29 mouse cellular contexts compared by ENCODE assay signal in genomic region chr7:141351061-141351460, GRCm38 (mm10). TPM values are rescaled to one million over a fixed set of nuclear protein-coding genes. Genes with fewer than 3 reads are reported as not detected.
A peak's percentile ranks its signal among the peaks of the same experiment; 100 is the strongest.
DNase-seq lines count a peak whose midpoint lies in the region; ATAC-seq and TF ChIP-seq lines count a peak whose summit lies in the region.
"Had no signal": no experiment of that assay in that cellular context is flagged by ENCODE, and none has a peak within 500 bp of the region (broad histone marks: within the 10 kb centered on the region; RNA-seq: fewer than 3 reads in every experiment).

No protein-coding gene starts in this region.

- H3K27ac ChIP-seq in intestine, embryonic 14.5 days (ENCODE audit: low read depth): no peak overlapping the region; the same call in 1 of the 2 replicates
- H3K27ac ChIP-seq in small intestine, adult 2 months (ENCODE audit: insufficient read depth, low read depth, low read length): peak overlapping the region; percentile 62
- no peak overlapping the region for H3K27ac ChIP-seq in midbrain, embryonic 16.5 days (ENCODE audit: low read length)
- H3K27ac ChIP-seq in forebrain, embryonic 10.5 days: no peak overlapping the region
- H3K27ac ChIP-seq: embryonic facial prominence, embryonic 10.5 days; embryonic facial prominence, embryonic 15.5 days; heart, embryonic 10.5 days; heart, embryonic 15.5 days; hindbrain, embryonic 13.5 days; kidney, postnatal 0 days; liver, embryonic 15.5 days; midbrain, embryonic 12.5 days; neural tube, embryonic 13.5 days had no signal

- H3K9ac ChIP-seq in intestine, embryonic 14.5 days (ENCODE audit: low read length): no peak overlapping the region
- H3K9ac ChIP-seq in midbrain, embryonic 16.5 days (ENCODE audit: low read depth, low read length): no peak overlapping the region
- H3K9ac ChIP-seq: embryonic facial prominence, embryonic 15.5 days; heart, embryonic 15.5 days; hindbrain, embryonic 13.5 days; liver, embryonic 15.5 days; midbrain, embryonic 12.5 days; neural tube, embryonic 13.5 days had no signal

- H3K27me3 ChIP-seq in intestine, embryonic 14.5 days (replicated peaks; ENCODE audit: control insufficient read depth, insufficient read depth, low read length): no peaks in the 10 kb centered on the region
- no peaks in the 10 kb centered on the region for H3K27me3 ChIP-seq in small intestine, adult 2 months (ENCODE audit: control insufficient read depth, insufficient read depth, low read length)
- no peaks in the 10 kb centered on the region for H3K27me3 ChIP-seq in midbrain, embryonic 16.5 days (ENCODE audit: control insufficient read depth, insufficient read depth, low read depth, low read length)
- H3K27me3 ChIP-seq in forebrain, embryonic 10.5 days (ENCODE audit: poor library complexity, severe bottlenecking): peaks cover 4% of the 10 kb centered on the region; the same call in 1 of the 2 replicates
- H3K27me3 ChIP-seq: embryonic facial prominence, embryonic 15.5 days; hindbrain, embryonic 13.5 days; midbrain, embryonic 12.5 days; neural tube, embryonic 13.5 days had no signal

- ATAC-seq in intestine, embryonic 14.5 days (replicated peaks; ENCODE audit: low FRiP score, low TSS enrichment, low read depth): 0 out of 2 replicates have a peak, but pooled peaks have one; percentile 29
- ATAC-seq in midbrain, embryonic 16.5 days: no peak
- ATAC-seq: forebrain, embryonic 14.5 days had no signal

- no peaks in the 10 kb centered on the region for H3K4me1 ChIP-seq in intestine, embryonic 14.5 days (replicated peaks; ENCODE audit: control insufficient read depth, insufficient read depth, low read length)
- H3K4me1 ChIP-seq in small intestine, adult 2 months (ENCODE audit: control insufficient read depth, insufficient read depth, insufficient read length, low read length): peaks cover 9% of the 10 kb centered on the region
- H3K4me1 ChIP-seq in midbrain, embryonic 16.5 days (ENCODE audit: control insufficient read depth, insufficient read depth, low read length): peaks cover 9% of the 10 kb centered on the region
- peaks cover 10% of the 10 kb centered on the region for H3K4me1 ChIP-seq in forebrain, embryonic 10.5 days
- H3K4me1 ChIP-seq: embryonic facial prominence, embryonic 15.5 days; heart, embryonic 15.5 days had no signal

- DNase-seq in lung, postnatal 36 days: peak; percentile 56
- no peak for DNase-seq in lung, postnatal 4 days
- no peak for DNase-seq in intestine, embryonic 14.5 days (ENCODE audit: low spot score)
- DNase-seq in yolk sac, embryonic 10.5 days (ENCODE audit: low spot score): peak; percentile 76
- DNase-seq in forebrain, embryonic 10.5 days (ENCODE audit: extremely low spot score, low spot score): no peak
- DNase-seq: adrenal gland, postnatal 10 days; B cell, adult 2 months; cerebellum, adult 8-10 months; cerebellum, postnatal 25 days; gastrocnemius, postnatal 25 days; heart, adult 11 months; heart, postnatal 4 days; kidney, adult 8-10 months; kidney, postnatal 4 days; retina, postnatal 1 day; right cerebral cortex, postnatal 25 days; spleen, adult 18-20 months had no signal

- H3K9me3 ChIP-seq in intestine, embryonic 14.5 days (ENCODE audit: control insufficient read depth, low read length): no peaks in the 10 kb centered on the region
- no peaks in the 10 kb centered on the region for H3K9me3 ChIP-seq in midbrain, embryonic 16.5 days (replicated peaks; ENCODE audit: control insufficient read depth, low read length, poor library complexity, severe bottlenecking)
- H3K9me3 ChIP-seq in forebrain, embryonic 10.5 days: no peaks in the 10 kb centered on the region
- H3K9me3 ChIP-seq: embryonic facial prominence, embryonic 10.5 days; embryonic facial prominence, embryonic 15.5 days; heart, embryonic 10.5 days; heart, embryonic 15.5 days; hindbrain, embryonic 13.5 days; liver, embryonic 15.5 days; midbrain, embryonic 12.5 days; neural tube, embryonic 13.5 days had no signal

- no peaks in the 10 kb centered on the region for H3K36me3 ChIP-seq in intestine, embryonic 14.5 days (ENCODE audit: control insufficient read depth, insufficient read depth, low read length)
- peaks cover 34% of the 10 kb centered on the region for H3K36me3 ChIP-seq in small intestine, adult 2 months (ENCODE audit: control insufficient read depth, insufficient read depth, low read length)
- no peaks in the 10 kb centered on the region for H3K36me3 ChIP-seq in midbrain, embryonic 16.5 days (ENCODE audit: control insufficient read depth, insufficient read depth, low read length)
- no peaks in the 10 kb centered on the region for H3K36me3 ChIP-seq in forebrain, embryonic 10.5 days (replicated peaks)
- H3K36me3 ChIP-seq: embryonic facial prominence, embryonic 10.5 days; embryonic facial prominence, embryonic 15.5 days; heart, embryonic 10.5 days; heart, embryonic 15.5 days; hindbrain, embryonic 13.5 days; midbrain, embryonic 12.5 days; neural tube, embryonic 13.5 days had no signal

- no peak for TF ChIP-seq CTCF in small intestine, adult 2 months (IDR thresholded peaks at IDR 0.05; ENCODE audit: extremely low read depth, insufficient read length, insufficient replicate concordance, low read depth, low read length)

- 60% methylated on average over 6 of the region's 6 CpGs for WGBS in intestine, embryonic 14.5 days
- WGBS in small intestine, adult 2 months: 22% methylated on average over 6 of the region's 6 CpGs
- 82% methylated on average over 6 of the region's 6 CpGs for WGBS in midbrain, embryonic 16.5 days
- WGBS in forebrain, embryonic 10.5 days: 88% methylated on average over 6 of the region's 6 CpGs

- no peak for TF ChIP-seq POLR2A in small intestine, adult 2 months (IDR thresholded peaks at IDR 0.05; ENCODE audit: low read depth, low read length)

- H3K4me2 ChIP-seq in intestine, embryonic 14.5 days (ENCODE audit: low read length): no peak overlapping the region
- no peak overlapping the region for H3K4me2 ChIP-seq in midbrain, embryonic 16.5 days (ENCODE audit: low read length)
- H3K4me2 ChIP-seq: embryonic facial prominence, embryonic 15.5 days; heart, embryonic 15.5 days; hindbrain, embryonic 13.5 days; liver, embryonic 15.5 days; midbrain, embryonic 12.5 days; neural tube, embryonic 13.5 days had no signal

- no peak overlapping the region for H3K4me3 ChIP-seq in intestine, embryonic 14.5 days (ENCODE audit: low read depth, low read length)
- H3K4me3 ChIP-seq in small intestine, adult 2 months (ENCODE audit: low read depth, low read length): no peak overlapping the region
- no peak overlapping the region for H3K4me3 ChIP-seq in midbrain, embryonic 16.5 days (ENCODE audit: low read depth, low read length)
- no peak overlapping the region for H3K4me3 ChIP-seq in forebrain, embryonic 10.5 days
- H3K4me3 ChIP-seq: embryonic facial prominence, embryonic 10.5 days; embryonic facial prominence, embryonic 15.5 days; heart, embryonic 10.5 days; heart, embryonic 15.5 days; hindbrain, embryonic 13.5 days; liver, embryonic 15.5 days; midbrain, embryonic 12.5 days; neural tube, embryonic 13.5 days had no signal

RNA-seq across cellular contexts. Expression of gene Eps8l2, which starts 12.4 kb away (rescaled TPM):
- polyA plus RNA-seq in intestine, embryonic 14.5 days (2014; fragmentation: Nextera tagmentation; extraction: Ambion mirVana): 49.4 and 61.2 TPM in 2 replicates
- polyA plus RNA-seq in small intestine, adult 2 months (2012; rRNA removed): 279 and 528 TPM in 2 replicates
- 0.61 and 1.0 TPM in 2 replicates for polyA plus RNA-seq in midbrain, embryonic 16.5 days (2015; fragmentation: Nextera tagmentation; extraction: Ambion mirVana)
- polyA plus RNA-seq in forebrain, embryonic 10.5 days (2016; fragmentation: Nextera tagmentation; extraction: Ambion mirVana): 4.2 and 4.5 TPM in 2 replicates

RNA-seq across cellular contexts. Expression of gene Tmem80, which starts 23.5 kb away (rescaled TPM):
- 23.1 and 27.0 TPM in 2 replicates for polyA plus RNA-seq in intestine, embryonic 14.5 days (2014; fragmentation: Nextera tagmentation; extraction: Ambion mirVana)
- polyA plus RNA-seq in small intestine, adult 2 months (2012; rRNA removed): 11.1 and 23.7 TPM in 2 replicates
- polyA plus RNA-seq in midbrain, embryonic 16.5 days (2015; fragmentation: Nextera tagmentation; extraction: Ambion mirVana): 53.1 and 54.7 TPM in 2 replicates
- 48.2 and 51.0 TPM in 2 replicates for polyA plus RNA-seq in forebrain, embryonic 10.5 days (2016; fragmentation: Nextera tagmentation; extraction: Ambion mirVana)

RNA-seq across cellular contexts. Expression of gene Deaf1, which starts 23.6 kb away (rescaled TPM):
- 86.2 and 90.9 TPM in 2 replicates for polyA plus RNA-seq in intestine, embryonic 14.5 days (2014; fragmentation: Nextera tagmentation; extraction: Ambion mirVana)
- 14.7 and 26.0 TPM in 2 replicates for polyA plus RNA-seq in small intestine, adult 2 months (2012; rRNA removed)
- 211 and 237 TPM in 2 replicates for polyA plus RNA-seq in midbrain, embryonic 16.5 days (2015; fragmentation: Nextera tagmentation; extraction: Ambion mirVana)
- 59.2 and 59.3 TPM in 2 replicates for polyA plus RNA-seq in forebrain, embryonic 10.5 days (2016; fragmentation: Nextera tagmentation; extraction: Ambion mirVana)

RNA-seq across cellular contexts. Expression of gene Taldo1, which starts 40.9 kb away (rescaled TPM):
- polyA plus RNA-seq in intestine, embryonic 14.5 days (2014; fragmentation: Nextera tagmentation; extraction: Ambion mirVana): 339 and 344 TPM in 2 replicates
- 191 and 473 TPM in 2 replicates for polyA plus RNA-seq in small intestine, adult 2 months (2012; rRNA removed)
- 291 and 309 TPM in 2 replicates for polyA plus RNA-seq in midbrain, embryonic 16.5 days (2015; fragmentation: Nextera tagmentation; extraction: Ambion mirVana)
- 335 and 368 TPM in 2 replicates for polyA plus RNA-seq in forebrain, embryonic 10.5 days (2016; fragmentation: Nextera tagmentation; extraction: Ambion mirVana)

RNA-seq across cellular contexts. Expression of gene Drd4, which starts 59.3 kb away (rescaled TPM):
- polyA plus RNA-seq in intestine, embryonic 14.5 days (2014; fragmentation: Nextera tagmentation; extraction: Ambion mirVana): 0.39 and 0.93 TPM in 2 replicates
- polyA plus RNA-seq in small intestine, adult 2 months (2012; rRNA removed): 0.04 and 0.30 TPM in 2 replicates
- 0.58 and 1.2 TPM in 2 replicates for polyA plus RNA-seq in midbrain, embryonic 16.5 days (2015; fragmentation: Nextera tagmentation; extraction: Ambion mirVana)
- polyA plus RNA-seq in forebrain, embryonic 10.5 days (2016; fragmentation: Nextera tagmentation; extraction: Ambion mirVana): 0.17 and 0.46 TPM in 2 replicates
- polyA plus RNA-seq: liver, embryonic 15.5 days had no signal

Comparison
In these comparisons a context has a peak if more than half of its experiments do, and no peak if none do; other contexts are left out.
1. DNase-seq: peak in lung, postnatal 36 days (single experiment) and yolk sac, embryonic 10.5 days (single experiment); none in lung, postnatal 4 days (0 of 2), intestine, embryonic 14.5 days (single experiment) and forebrain, embryonic 10.5 days (single experiment).